Mouse (Mus musculus) adrenal gland, adult (tissue): ENCODE measurements around the gene Tmco3.

Experiments used
- DNase-seq, 2 experiments: peaks; one replicate each; pipeline ENCODE4 v3.0.0; 2022 to 2023; ENCODE audit warnings: low spot score in 1 of 2; ENCODE audit not compliant: inconsistent age in 2 of 2

Gene Tmco3

DNA sequence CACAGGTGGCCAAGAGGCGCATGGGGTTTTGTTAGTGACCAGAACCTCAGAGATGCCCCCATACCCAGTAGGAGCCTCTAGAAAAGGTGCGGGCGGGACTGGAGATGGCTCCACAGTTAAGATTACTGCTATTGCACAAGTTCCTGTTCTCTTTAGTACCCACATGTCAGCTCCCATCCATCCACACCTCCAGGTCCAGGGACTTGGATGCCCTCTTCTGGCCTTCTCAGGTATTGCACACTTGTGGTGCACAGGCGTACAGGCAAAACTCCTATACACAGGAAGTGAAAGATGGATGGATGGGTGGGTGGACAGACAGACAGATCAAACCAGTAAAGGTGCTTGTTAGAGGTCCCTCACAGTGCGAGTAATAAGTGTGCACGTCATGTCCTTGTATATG, 73.9 kb downstream of the Tmco3 start:
- no peak for DNase-seq
